Mouse (Mus musculus) layer of hippocampus, postnatal 25 days (tissue): ENCODE results near the gene Trim50. TPM values are rescaled to one million over a fixed set of nuclear protein-coding genes. Genes with fewer than 3 reads are reported as not detected.
A peak's percentile ranks its signal among the peaks of the same experiment; 100 is the strongest.
"Not testable (repeated sequence)": the region's sequence is repeated elsewhere in the genome, so short reads cannot be mapped to it uniquely, and the experiment has no call there.

Experiments
- DNase-seq, 2 experiments: peaks; one replicate each; pipeline ENCODE4 v3.0.0; 2022; ENCODE audit warnings: mixed read lengths in 2 of 2, low spot score in 1 of 2; ENCODE audit errors: extremely low spot score in 1 of 2
- total RNA-seq, 2 experiments: library from RNA; stranded (reverse); gene quantifications; 2 replicates each; pipeline ENCODE4 v1.2.3; 2021

Gene Trim50
- total RNA-seq, 2 experiments from 2014 or later = not detected

DNA sequence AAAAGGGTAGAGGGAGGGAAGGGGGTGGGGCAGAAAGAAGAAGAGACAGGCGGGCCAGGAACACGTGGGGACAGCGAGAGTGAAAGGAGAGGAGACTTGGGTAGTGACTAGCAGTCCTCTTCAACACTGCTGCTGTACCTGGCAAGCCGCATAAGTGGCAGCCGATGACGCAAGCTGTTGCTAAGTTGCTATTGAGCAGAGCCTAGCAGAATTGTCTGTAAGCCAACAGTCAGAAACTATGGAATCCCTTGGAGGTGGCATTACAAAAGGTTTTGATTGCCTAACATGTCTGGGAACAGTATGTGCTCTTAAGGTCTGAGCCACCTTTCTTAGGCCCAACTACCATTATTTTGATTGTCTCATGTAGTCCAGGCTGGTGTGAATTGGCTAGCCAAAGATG is 15.2 kb downstream of the Trim50 start:
- DNase-seq = no peak

GRCm38 (mm10) chr5:135369196-135369595 is 16.1 kb downstream of the Trim50 start:
- not testable (repeated sequence) for DNase-seq

DNA sequence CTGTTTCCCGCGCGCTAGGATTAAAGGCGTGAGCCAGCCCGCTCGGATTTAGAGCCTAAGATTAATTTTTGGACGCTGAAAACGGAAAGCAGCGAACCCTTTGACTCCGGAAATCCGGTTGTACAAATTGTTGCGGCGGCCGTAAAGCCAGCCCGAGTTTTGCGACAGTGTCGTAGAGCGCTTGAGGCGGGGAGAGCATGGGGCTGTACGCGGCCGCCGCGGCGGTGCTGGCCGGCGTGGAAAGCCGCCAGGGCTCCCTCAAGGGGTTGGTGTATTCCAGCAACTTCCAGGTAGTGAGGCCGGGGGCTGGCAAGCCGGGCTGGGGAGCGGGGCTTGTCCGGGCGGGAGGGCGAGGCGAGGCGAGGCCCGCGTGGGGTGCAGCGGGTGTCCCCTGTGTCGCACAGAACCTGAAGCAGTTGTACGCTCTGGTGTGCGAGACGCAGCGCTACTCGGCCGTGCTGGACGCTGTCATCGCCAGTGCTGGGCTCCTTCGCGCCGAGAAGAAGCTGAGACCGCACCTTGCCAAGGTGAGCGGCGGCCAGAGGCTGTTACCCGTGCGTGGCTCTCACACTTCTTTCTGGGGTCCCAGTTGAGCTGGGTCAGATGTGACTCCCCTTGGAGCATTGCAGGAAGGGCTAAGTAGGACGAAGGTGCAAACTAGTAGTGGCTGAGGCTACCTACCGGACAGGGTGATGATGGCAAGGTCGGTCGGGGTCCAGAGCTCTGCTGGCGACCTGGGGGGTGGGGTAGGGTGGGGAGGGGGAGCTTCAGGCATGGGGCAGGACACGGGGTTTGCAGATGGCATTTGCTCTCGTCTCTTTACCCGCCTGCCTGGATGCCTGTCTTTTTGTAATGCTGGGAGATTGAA is 16.9 kb downstream of the Trim50 start, which contains the start of gene Nsun5:
Gene Nsun5, plus strand, starts transcription at position 167 of the 868 bp plus-strand sequence.
- peak; percentile 94 to 99 for DNase-seq

DNA sequence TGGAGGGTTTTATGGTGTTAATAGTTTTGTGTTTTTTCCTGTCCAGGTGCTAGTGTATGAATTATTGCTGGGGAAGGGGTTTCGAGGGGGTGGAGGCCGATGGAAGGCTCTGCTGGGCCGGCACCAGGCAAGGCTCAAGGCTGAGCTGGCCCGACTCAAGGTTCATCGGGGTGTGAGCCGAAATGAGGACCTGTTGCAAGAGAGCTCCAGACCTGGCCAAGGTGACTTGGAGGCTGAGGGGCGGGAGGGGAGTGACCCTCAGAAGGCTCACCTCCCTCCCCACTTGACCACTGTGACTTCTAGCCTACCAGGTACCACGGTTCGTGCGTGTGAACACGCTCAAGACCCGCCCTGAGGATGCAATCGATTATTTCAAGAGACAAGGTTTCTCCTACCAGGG is 18.1 kb downstream of the Trim50 start:
- no peak for DNase-seq

GRCm38 (mm10) chr5:135373601-135374000 is 20.5 kb downstream of the Trim50 start:
- DNase-seq = no peak

GRCm38 (mm10) chr5:135375167-135375566 is 22.1 kb downstream of the Trim50 start:
- no peak for DNase-seq

DNA sequence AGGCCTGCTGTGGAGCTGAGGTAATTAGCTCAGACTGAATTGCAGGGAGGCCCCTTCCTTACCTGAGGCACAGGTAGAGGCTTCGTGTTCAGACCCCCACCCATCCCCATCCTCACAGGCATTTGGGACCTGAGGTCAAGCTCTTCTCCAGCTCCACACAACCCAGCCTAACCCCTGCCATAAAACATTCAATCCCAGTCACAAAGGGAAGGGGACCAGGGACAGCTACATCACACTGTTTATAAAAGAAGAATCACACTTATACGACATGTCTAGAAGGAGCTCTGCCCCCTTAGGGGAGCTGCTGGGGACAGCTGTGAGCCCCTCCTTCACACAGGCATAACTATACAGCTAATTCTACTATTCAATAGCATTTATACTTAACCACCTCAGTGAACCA is 23.2 kb downstream of the Trim50 start:
- DNase-seq = no peak

DNA sequence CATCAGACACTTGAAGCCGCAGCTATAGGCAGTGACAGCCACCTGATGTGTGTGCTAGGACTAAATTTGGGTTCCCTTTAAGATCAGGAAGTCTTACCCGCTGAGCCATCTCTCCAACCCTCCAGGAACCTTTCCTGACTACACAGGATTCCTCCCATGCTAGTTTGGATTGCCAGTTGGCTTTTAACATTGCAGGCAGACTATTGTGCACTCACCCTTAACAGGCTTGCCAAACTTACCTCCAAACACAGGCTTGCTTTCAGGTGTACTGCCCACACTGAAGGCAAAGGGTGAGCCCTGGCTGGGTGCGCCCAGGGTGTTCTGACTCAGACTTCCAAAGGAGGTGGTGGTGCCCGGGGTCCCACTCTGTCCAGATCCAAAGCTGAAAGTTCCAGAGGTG is 27.6 kb downstream of the Trim50 start:
- DNase-seq = no peak

DNA sequence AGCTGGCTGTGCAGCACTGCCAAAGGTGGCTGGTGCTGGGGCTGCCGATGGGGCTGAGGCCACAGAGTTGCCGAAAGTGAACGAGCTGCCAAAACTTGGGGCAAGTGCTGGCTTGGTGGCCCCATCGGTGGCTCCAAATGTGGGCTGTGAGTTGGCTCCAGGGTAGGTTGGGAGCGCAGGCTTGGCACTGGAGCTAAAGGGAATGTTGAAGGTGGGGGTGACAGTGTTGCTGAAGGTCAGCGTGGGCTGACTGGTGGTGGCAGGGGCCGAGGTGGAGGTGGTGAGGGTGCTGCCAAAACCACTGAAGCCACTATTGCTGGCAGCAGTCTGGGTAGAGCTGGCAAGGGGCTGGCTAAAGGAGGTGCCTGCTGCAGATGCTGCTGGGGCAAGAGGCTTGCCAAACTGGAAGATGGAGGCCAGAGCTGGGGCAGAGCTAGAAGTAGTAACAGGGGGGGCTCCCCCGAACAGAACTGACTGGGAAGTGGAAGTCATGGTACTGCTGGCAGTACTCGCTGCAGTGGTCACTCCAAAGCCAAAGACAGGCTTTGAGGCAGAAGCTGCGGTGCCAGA is 28.3 kb downstream of the Trim50 start:
- no peak for DNase-seq

DNA sequence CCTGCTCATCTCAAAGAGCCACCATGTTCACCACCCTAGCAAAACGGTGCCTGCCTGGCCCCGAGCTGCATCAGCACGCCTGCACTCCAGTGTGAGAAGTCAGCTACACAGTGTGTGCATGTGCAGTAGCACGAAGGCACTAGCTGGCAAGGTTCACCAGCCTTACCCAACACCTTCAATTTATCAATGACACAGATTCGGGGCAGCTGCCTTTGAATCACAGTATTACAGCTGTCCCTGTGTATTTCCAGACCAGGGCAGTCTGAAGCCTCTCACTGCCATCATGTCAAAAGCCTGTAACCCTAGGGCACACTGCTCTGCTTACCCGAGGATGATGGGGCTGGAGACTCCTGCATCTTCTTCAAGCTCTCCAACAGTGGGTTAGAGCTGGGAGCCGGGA is 29.7 kb downstream of the Trim50 start:
- no peak for DNase-seq

DNA sequence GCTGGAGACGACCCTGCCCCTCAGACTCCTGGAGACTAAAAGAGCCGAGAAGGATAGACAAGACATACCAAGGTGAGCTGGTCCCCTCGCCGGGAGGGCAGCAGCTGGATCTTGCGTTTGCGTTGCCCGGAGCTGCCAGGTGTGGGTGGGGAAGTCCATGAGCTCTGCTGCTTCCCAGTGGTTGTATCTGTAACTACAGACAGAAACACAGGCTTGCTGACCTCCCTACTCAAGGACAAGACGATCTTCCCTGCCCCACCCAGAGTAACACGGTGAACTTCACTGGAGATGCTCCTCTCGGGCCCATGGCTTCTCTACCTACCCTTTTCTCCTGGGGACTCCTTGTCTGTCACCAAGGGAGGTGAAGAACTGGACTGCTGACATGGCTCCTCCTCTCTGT is 30.7 kb downstream of the Trim50 start:
- no peak for DNase-seq

DNA sequence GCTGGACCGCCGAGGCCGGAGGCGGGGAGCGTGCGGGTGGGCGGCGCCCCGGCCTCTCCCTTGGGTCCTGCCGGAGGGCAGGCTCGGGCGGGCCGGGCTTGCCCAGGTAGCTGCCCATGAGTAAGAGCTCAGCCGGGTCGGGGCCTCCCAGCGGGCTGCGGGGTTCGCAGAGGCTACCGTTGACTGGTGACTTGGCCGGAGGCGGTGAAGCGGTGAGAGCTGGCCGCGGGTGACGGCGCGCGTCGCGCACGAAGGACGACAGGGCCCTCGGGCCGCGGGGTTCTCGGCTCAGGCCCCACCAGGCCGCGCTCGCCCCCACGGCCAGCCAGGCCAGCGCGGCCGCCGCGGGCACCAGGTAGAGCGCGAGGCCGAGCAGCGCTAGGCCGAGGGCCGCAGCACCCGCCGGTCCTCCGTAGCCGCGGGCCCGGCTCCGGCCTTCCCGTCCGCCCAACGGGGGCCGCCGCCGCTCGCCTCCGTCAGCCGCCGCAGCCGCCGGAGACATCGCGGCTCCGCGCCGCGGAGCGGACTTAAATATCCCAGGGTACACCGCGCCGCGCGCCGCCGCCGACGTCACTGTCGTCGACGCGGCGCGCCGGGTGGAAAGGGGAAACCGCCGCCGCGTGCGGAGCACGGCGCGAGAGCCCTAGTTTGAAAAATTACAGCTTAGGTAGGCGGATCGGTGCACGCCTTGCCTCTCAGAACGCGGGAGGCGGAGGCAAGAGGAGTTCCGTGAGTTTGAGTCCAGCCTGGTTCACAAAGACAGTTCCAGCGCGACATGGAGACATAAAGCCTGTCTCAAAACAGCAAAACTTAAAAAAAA is 41.1 kb downstream of the Trim50 start, which contains the start of gene Pom121:
Gene Pom121, minus strand, starts transcription at position 543 of the 820 bp plus-strand sequence.
- peak; percentile 66 to 73 for DNase-seq

DNA sequence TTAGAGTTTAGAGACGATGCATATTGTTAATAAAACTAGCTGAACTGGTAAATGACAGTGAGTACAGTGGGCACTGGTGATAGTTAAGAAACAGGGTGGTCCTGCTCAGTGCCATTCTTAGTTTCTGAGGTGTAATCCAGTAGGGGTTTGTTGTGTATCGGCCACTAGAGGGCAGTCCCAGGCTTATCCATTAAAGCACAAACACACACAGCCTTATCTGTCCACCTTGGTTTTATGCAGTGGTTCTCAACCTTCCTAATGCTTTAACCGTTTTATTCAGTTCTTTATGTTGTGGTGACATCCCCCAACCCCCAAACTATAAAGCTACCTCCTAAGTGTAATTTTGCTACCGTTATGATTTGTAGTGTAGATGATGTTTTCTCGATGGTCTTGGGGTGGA is 42.7 kb downstream of the Trim50 start:
- DNase-seq = peak in 1 of 2 experiments; percentile 55

- DNase-seq = no peak
These were observed 46.3 kb downstream of the Trim50 start for GRCm38 (mm10) chr5:135399382-135399781.

DNA sequence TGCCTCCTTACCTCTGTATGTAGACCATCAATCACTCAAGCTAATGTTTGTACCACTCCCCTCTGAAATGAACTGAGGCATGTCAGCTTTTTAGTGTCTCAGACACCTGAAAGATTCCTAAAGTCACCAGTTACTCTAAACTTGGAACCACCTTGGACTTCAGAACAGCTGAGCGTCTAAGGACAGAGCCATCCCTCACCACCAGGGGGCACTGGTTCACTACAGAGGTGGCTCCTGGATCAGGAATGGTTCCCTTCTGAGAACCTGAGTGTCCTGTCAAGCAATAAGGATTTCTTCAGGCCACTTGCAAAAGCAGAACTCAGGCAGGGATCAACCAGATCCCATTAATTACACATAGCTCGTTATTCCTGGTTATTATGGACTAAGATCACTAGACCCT is 47.1 kb downstream of the Trim50 start:
- peak; percentile 76 to 94 for DNase-seq

GRCm38 (mm10) chr5:135404623-135405022 is 51.5 kb downstream of the Trim50 start:
- DNase-seq = peak; percentile 27 to 29

- DNase-seq = no peak
These were observed 52.3 kb downstream of the Trim50 start for GRCm38 (mm10) chr5:135405437-135405836.

- no peak for DNase-seq
These were observed 55.0 kb downstream of the Trim50 start for GRCm38 (mm10) chr5:135408114-135408513.

DNA sequence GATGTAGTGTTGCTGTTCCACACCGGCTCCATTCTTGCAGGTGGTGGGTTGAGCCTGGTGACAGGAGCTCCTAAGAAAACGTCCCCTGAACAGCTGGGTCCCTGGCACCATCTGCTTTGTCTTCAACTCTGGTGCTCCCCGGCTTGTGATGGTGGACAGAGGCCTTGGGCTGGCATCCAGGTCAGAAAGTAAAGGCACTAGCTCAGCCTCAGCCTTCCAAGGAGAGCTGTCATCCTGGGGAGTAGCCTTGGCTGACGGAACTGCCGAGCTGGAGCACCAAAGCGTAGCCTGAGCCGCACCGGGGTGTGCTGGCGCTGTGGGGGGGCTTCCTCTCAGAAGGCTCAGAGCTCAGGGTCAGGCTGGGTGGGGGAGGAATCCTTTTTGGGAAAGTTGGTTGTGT is 57.2 kb downstream of the Trim50 start:
- DNase-seq = no peak
